Mouse (Mus musculus) lung, postnatal 0 days (tissue): Measurements from ENCODE around the gene Fgf2.

ENCODE experiments used
- CTCF ChIP-seq: IDR thresholded peaks from 2 replicates; pipeline ENCODE4 v1.5.1; 2016; ENCODE audit warnings: antibody characterized with exemption, mild to moderate bottlenecking
- EP300 ChIP-seq: IDR thresholded peaks from 2 replicates; pipeline ENCODE4 v1.6.1; 2016; ENCODE audit warnings: antibody characterized with exemption, mild to moderate bottlenecking, control low read depth

GRCm38 (mm10) chr3:37430359-37430758 is 82.2 kb downstream of the Fgf2 start:
- no peak for TF ChIP-seq CTCF
- TF ChIP-seq EP300, result no peak
